Mouse (Mus musculus): ENCODE results near the gene Slc22a7.

Slc22a7 gene

DNA sequence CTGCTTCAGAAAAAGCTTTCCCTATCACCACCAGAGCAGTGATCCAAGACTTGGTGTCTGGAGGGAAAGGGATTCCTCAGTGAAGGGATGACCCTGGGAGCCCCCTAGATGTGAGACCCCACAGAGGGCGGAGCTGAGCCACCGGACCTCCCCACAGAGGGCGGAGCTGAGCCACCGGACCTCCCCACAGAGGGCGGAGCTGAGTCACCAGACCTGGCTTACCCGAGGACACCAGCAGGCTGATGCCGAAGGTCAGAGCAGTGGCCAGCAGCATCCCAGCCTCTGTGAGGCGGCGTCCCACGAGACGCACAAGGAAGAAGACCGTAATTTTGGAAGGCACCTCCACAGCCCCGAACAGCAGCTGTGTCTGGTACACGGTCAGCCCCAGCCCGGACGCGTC, 4.6 kb downstream of the Slc22a7 start:
- DNase-seq: peak; percentile 65

DNA sequence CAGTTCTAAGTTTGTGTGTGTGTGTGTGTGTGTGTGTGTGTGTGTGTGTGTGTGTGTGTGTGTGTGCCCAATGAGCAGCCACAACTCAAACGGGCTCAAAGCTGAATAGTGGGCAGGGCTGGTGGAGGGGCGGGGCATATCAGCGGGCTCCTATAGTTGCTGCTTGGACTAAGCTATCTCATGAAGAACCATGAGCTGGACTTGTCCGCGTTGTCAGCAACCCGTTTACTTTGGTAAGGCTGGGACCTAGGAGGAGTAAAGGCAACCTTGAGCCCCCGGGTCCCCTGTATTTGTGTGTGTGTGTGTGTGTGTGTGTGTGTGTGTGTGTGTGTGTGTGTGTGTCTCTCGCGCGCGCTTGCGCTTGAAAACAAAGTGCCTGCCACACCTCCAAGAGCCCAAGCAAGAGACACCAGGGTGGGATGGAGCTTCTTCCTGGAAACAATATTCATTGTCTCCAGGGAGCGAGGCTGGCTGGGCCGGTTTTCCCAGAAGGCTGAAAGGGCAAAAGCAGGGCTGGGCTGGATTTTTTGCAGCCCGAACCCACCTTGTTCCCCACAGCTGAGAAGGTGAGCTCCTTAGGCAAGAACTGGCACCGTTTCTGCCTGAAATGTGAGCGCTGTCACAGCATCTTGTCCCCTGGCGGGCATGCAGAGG, 9.4 kb downstream of the Slc22a7 start, which contains the start of gene Crip3:
TSS of gene Crip3 (plus strand) at position 166 of the 654 bp plus-strand sequence.
- peak; percentile 65 for DNase-seq

DNA sequence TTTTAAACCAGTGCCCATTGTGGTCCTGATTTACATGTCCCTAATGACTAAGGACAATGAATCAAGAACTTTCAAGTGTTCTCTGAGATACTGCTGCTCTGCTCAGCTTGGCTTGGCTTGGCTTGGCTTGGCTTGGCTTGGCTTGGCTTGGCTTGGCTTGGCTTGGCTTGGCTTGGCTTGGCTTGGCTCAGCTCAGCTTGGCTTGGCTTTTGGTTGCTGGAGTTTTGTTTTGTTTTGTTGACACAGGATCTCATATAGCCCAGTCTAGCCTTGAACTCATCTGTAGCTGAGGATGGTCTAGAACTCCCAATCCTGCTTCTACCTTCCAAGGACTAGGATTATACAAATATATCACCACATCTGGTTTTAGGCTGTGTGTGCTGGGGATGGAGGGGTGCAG, 11.8 kb downstream of the Slc22a7 start:
- no peak for DNase-seq

DNA sequence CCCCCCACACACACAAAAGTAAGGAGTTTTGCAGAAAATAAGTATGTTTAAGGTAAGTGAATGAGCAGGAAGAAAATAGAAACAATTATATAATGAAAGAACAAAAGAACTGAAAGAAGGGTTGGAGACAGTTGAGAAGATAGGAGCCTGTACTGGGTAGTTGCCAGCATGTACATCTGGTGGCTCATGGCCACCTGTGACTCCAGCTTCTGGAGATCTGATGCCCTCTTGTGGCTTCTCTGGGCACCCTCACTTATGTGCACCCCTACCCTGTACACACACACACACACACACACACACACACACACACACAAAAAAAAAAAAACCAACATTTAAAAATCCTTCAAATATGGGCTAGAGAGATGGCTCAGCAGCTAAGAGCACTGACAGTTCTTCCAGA, 18.5 kb downstream of the Slc22a7 start:
- no peak for DNase-seq

DNA sequence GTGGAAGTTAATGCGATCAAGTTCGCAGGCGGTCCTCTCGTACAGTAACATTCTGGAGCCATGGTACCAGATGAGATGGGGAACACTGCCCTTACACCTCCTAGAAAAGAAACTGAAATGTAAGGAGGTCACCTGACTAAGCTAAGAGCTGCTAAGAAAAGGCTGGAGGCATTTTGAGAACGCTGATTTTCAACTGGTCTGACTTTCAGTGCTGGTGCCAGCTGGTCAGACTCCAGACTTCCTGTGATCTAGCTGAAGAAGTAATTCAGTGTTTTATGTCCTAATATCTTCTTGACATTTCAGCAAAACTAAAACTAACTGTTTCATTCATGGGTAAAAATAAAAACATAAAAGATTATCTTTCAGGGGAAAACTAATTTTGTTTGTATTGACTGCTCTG, 19.6 kb downstream of the Slc22a7 start:
- DNase-seq: peak; percentile 63

DNA sequence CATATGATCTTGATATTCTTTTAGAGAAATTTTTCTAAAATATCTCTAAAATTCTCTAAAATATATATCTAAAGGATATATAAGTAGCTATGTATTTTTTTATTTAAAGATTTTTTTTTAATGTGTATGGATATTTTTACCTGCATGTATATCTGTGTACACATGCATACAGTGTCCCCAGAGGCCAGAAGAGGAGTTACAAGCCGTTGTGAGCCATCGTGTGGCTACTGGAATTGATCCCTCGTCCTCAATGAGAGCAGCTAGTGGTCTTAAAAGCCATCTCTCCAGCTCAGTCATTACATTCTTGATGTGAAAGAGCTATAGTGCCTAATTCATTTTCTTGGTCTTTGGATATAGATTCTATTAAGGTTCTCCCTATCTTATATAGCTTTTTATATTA, 29.8 kb downstream of the Slc22a7 start:
- no peak for DNase-seq

DNA sequence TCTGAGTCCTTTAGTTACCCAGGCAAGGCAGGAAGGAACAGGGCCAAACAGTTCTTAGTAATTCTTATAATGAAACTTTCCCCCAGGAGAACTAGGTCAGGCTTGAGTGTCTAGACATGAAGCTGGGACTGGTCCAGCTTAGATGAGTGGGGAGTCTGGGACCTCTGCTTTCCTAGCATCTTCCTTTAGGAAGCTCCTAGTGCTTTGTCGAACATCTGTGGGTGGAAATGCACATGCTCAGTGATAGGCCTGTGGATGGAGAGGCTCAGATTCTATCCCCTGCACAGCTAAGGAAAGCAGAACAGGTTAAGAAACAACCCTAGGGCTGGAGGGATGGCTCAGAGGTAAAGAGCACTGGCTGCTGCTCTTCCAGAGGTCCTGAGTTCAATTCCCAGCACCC, 43.6 kb downstream of the Slc22a7 start:
- DNase-seq: no peak

DNA sequence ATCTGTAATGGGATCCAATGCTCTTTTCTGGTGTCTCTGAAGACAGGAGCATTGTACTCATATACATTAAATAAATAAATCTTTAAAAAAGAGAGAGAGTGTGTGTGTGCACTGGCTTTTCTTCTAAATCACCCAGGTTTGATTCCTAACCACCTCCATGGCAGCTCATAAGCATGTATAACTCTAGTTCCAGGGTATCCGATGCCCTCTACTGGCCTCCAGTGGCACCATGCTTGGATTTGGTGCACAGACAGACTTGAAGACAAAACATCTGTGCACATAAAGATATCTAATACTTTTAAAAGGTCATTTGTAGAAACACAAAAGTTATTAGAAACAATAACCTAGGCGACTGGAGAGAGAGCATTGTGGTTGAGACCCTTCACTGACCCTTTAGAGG, 45.2 kb downstream of the Slc22a7 start:
- peak; percentile 64 for DNase-seq

DNA sequence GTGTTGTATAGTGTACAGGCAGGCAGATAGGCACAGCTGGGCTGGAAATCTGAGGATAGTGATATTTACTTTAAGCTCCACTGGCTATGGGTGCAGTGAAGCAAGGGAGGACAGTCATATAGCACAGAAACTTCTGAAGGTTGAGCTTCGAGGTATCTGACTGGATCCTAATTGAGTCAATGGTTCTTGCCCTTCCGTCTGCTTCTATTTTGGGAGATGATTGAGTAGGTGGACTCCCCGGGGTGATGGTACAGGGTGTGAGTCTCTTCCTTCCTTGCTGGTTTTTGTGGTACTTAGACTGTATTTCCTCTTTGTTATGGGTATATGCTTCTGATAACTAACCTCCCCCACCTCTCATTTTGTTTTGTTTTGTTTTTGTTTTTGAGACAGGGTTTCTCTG, 50.1 kb downstream of the Slc22a7 start:
- DNase-seq: no peak

DNA sequence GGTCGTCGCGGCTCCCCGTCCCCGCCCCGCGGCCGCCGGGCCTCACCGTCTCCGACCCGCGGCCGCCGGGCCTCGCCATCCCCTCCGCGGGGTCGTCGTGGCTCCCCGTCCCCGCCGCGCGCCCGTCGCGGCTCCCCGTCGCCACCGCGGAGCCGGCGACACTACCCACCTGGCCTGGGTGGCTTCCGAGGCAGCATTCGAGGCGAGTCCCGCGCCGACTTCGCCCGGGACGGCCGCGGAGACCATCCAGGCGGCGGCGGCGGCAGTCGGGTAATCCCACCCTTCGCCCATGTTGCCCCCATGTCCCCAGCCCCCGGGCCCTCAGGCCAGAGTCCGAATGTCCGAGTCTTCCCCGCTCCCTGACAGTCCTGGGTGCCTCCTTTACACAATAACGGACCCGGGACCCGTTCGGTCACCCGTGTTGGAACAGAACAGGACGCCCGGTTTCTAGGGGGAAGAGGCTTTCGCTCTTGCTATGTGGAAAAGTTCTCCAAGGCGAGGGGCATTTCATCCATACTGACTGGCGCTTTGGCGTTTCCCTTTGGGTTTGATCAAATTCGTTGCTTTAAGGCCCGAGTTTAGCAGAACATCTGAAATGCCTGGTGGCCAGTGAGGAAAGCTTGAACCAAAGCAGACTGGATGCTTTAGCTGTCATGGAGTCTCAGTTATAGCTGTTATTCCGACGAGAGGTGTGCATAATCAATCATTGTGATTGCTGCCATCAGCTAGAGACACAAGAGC, 54.0 kb downstream of the Slc22a7 start:
- peak; percentile 51 for DNase-seq

DNA sequence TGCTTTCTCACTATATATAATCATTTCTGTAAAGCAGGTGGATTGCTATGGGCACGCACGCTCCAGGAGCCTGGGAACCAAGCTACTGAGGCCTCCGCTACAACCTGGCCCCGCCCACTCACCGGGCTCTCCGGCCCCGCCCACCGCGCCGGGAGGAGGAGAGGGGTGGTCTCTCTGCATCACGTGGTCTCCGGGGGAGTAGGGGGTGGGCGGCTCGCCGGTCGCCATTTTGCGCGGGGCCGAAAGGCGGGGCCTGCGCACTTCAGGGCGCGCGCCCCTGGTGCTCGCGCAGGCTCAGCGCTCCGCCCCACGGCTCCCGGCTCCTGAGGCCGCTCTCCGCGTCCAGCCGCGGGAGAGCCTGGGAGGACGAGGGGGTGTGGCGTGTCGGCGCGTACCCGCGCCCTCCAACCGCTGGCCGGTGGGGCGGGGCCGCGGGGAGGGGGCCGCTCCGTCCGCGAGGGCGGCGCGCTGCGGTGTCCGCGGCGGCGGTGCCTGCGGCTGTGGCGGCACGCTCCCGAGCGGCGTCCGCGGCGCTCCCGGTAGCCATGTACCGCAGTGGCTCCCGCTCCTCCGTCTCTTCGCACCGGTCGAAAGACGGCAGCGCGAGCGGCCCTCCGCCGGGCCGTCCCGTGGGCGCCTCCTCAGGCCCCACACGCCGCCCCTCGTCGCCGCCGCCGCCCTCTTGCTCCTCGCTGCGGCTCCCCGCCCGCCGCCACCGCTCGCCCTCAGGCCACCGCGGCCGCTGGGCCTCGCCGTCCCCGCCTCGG, 54.8 kb downstream of the Slc22a7 start, which contains the start of gene Zfp318:
TSS of gene Zfp318 (plus strand) at position 438 of the 767 bp plus-strand sequence.
- peak; percentile 99 for DNase-seq

Data from kidney, postnatal 10 days (tissue).